Mouse (Mus musculus) forebrain, embryonic 10.5 days (tissue): ENCODE data around the gene Cab39l. TPM values are rescaled to one million over a fixed set of nuclear protein-coding genes. Genes with fewer than 3 reads are reported as not detected.
A peak's percentile ranks its signal among the peaks of the same experiment; 100 is the strongest.
"Not testable (repeated sequence)": the region's sequence is repeated elsewhere in the genome, so short reads cannot be mapped to it uniquely, and the experiment has no call there.

Source experiments
- DNase-seq: peaks from one replicate; pipeline ENCODE4 v3.0.0-alpha.2; 2017; ENCODE audit warnings: low spot score; ENCODE audit errors: extremely low spot score
- H3K27ac ChIP-seq: fragments of 300-500 bp; sonication (generic); 2 replicates; pipeline ENCODE4 v1.5.1; 2016; ENCODE audit warnings: mild to moderate bottlenecking
- H3K27me3 ChIP-seq: fragments of 300-500 bp; sonication (generic); 2 replicates; pipeline ENCODE4 v1.6.1; 2016; ENCODE audit warnings: mild to moderate bottlenecking; ENCODE audit not compliant: poor library complexity, severe bottlenecking
- H3K36me3 ChIP-seq: fragments of 300-500 bp; sonication (generic); replicated peaks from 2 replicates; pipeline ENCODE4 v1.6.1; 2016; ENCODE audit warnings: mild to moderate bottlenecking, moderate library complexity
- H3K4me1 ChIP-seq: fragments of 300-500 bp; sonication (generic); 2 replicates; pipeline ENCODE4 v1.6.1; 2016
- H3K4me3 ChIP-seq: fragments of 300-500 bp; sonication (generic); 2 replicates; pipeline ENCODE4 v1.5.1; 2016; ENCODE audit warnings: mild to moderate bottlenecking, moderate library complexity
- H3K9me3 ChIP-seq: fragments of 300-500 bp; sonication (generic); 2 replicates; pipeline ENCODE4 v1.6.1; 2016; ENCODE audit warnings: mild to moderate bottlenecking, moderate library complexity
- WGBS: fragments of 180-500 bp; shearing (Covaris S2); methylation state at CpG from one replicate; pipeline ENCODE4 v1.1.7; 2016; 5-methylcytosine and 5-hydroxymethylcytosine counted together
- polyA plus RNA-seq: library from polyadenylated mRNA; unstranded; fragments of >200 nt; fragmentation: Nextera tagmentation; extraction: Ambion mirVana; gene quantifications from 2 replicates; pipeline ENCODE4 v1.2.1, GENCODE M21; 2016

Cab39l gene
- 44.5 and 46.0 TPM in 2 replicates for polyA plus RNA-seq

GRCm38 (mm10) chr14:59440558-59441471 lies at the start of gene Cab39l, which contains the start of gene Setdb2:
Gene Cab39l (plus strand): TSS chr14:59440972.
Gene Setdb2 (minus strand): TSS chr14:59440884.
- peak within 1 kb of the TSS; percentile 90 for H3K27ac ChIP-seq
- H3K27me3 ChIP-seq: no peaks in the 10 kb centered on the region
- peak within 1 kb of the TSS; percentile 90 for H3K4me3 ChIP-seq
- no peaks in the 10 kb centered on the region for H3K36me3 ChIP-seq
- H3K4me1 ChIP-seq: peaks cover 22% of the 10 kb centered on the region
- WGBS: under 1% methylated on average over 65 of the region's 66 CpGs
- H3K9me3 ChIP-seq: no peaks in the 10 kb centered on the region
- peak; percentile 91 for DNase-seq

DNA sequence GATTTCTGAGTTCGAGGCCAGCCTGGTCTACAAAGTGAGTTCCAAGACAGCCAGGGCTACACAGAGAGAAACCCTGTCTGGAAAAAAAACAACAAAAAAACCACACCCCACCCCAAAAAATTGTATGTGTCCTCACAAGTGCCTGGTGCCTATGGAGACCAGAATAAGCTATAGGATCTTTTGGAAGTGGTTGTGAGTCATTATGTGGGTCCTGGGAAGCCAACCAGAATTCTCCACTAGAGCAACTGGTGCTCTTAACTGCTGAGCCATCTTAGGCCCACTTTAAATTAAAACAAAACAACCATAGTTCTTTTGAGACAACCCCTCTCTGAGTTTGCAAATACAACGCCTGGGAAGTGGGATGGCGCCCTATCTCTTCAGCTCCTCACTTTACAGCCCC lies 45.5 kb upstream of the Cab39l start, which contains the start of gene Phf11c:
Gene Phf11c, minus strand, starts transcription at position 101 of the 400 bp plus-strand sequence.
- H3K27ac ChIP-seq: no peak within 1 kb of the TSS
- 0 out of 2 replicates have a peak, but pooled peaks cover 4% of the 10 kb centered on the region for H3K36me3 ChIP-seq
- 91% methylated on average over 3 of the region's 3 CpGs for WGBS
- no peak for DNase-seq
- no peaks in the 10 kb centered on the region for H3K4me1 ChIP-seq
- H3K27me3 ChIP-seq: no peaks in the 10 kb centered on the region
- H3K9me3 ChIP-seq: no peaks in the 10 kb centered on the region
- H3K4me3 ChIP-seq: no peak within 1 kb of the TSS

DNA sequence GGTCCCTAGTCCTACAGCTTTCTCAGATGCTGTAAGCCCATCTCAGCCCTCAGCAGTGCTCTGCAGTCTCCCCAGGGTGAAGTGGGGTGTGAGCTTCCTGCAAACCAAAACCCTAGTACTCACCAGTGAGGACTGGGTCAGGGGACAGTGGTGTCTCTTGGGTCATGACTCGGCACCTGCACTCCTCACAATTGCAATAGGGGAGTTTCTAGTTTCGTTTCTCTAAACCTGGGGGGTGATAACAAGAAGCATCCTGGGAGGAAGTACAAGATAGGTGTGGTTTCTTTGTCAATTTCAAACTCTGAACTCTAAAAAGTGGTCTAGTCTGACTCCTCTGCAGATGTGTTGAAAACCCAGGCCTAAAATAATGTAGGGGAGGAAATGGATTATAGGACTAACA lies 43.8 kb upstream of the Cab39l start:
- peaks cover 12% of the 10 kb centered on the region; the same call in 1 of the 2 replicates for H3K36me3 ChIP-seq
- H3K27me3 ChIP-seq: no peaks in the 10 kb centered on the region
- no peak for DNase-seq
- H3K4me1 ChIP-seq: no peaks in the 10 kb centered on the region
- no peak overlapping the region for H3K4me3 ChIP-seq
- no peaks in the 10 kb centered on the region for H3K9me3 ChIP-seq
- 87% methylated on average over 2 of the region's 2 CpGs for WGBS
- H3K27ac ChIP-seq: no peak overlapping the region

GRCm38 (mm10) chr14:59414979-59415378 lies 25.8 kb upstream of the Cab39l start:
- H3K4me1 ChIP-seq, DNase-seq, H3K27ac ChIP-seq, H3K4me3 ChIP-seq, H3K9me3 ChIP-seq: not testable (repeated sequence)
- Histone ChIP-seq H3K27me3 (peaks cover 77% of the 10 kb centered on the region), H3K36me3 (peaks cover 62% of the 10 kb centered on the region)
- 89% methylated on average over 2 of the region's 2 CpGs for WGBS

- Histone ChIP-seq H3K36me3 (peaks cover 48% of the 10 kb centered on the region), H3K9me3 (no peaks in the 10 kb centered on the region), H3K4me1 (no peaks in the 10 kb centered on the region), H3K27ac (no peak overlapping the region), H3K27me3 (peaks cover 51% of the 10 kb centered on the region), H3K4me3 (no peak overlapping the region)
- 91% methylated on average over 4 of the region's 4 CpGs for WGBS
- no peak for DNase-seq
Observed at GRCm38 (mm10) chr14:59418171-59418570, 22.6 kb upstream of the Cab39l start.

DNA sequence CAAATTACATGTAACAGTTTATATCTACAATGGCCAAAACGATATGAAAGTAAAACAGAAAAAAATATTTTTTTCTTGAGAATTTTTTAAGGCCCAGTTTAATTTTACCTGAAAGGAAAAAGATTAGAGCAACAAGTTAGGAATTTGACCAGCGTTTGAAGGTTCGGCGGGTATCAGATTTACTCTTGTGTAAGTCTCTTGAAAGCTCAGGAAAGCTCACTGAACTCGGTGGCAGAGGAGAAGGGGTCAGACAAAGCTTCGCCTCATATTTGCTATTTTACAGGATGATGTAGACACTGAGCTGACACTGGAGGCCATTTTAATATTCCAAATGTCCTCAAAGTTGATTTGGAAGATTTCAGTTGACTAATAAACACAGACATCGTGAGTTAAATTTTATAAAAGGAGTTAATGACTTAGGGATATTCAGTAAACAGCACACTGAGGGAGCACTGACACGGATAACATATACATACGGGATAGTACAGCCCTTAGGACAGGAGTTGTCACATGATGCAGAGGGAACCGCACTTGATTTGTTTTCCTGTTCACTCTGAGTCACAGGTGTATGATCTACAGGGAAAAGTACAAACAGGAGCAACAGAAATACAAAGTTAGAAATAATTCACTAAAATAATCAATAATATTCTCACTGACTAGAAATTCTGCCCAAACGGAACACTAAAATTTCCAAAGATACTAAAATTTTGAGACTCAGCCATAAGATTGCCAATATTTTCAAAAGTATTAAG lies 17.7 kb upstream of the Cab39l start:
- Histone ChIP-seq H3K36me3 (peaks cover 13% of the 10 kb centered on the region), H3K27me3 (peaks cover 4% of the 10 kb centered on the region; the same call in 1 of the 2 replicates), H3K4me3 (no peak overlapping the region), H3K27ac (no peak overlapping the region), H3K9me3 (no peaks in the 10 kb centered on the region), H3K4me1 (no peaks in the 10 kb centered on the region)
- 86% methylated on average over 11 of the region's 11 CpGs for WGBS
- no peak for DNase-seq

GRCm38 (mm10) chr14:59430556-59430955 lies 10.2 kb upstream of the Cab39l start:
- H3K27me3 ChIP-seq: no peaks in the 10 kb centered on the region
- no peaks in the 10 kb centered on the region for H3K4me1 ChIP-seq
- 93% methylated on average over 1 of the region's 1 CpGs for WGBS
- peaks cover 7% of the 10 kb centered on the region; the same call in 1 of the 2 replicates for H3K36me3 ChIP-seq
- H3K9me3 ChIP-seq: no peaks in the 10 kb centered on the region
- H3K27ac ChIP-seq: no peak overlapping the region
- DNase-seq: no peak
- no peak overlapping the region for H3K4me3 ChIP-seq

DNA sequence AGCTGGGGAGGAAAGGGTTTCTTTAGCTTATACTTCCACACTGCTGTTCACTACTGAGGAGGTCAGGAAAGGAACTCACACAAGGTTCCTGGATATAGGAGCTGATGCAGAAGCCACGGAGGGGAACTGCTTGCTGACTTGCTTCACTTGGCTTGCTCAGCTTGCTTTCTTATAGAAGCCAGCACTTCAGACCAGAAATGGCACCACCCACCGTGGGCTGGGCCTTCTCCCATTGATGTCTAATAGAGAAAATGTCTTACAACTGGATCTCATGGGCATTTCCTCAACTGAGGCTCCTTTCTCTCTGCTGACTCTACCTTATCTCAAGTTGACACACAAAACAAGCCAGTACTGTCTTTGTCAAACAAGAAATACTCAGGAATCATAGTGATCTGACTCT lies 6.9 kb upstream of the Cab39l start:
- Histone ChIP-seq H3K36me3 (peaks cover 5% of the 10 kb centered on the region; the same call in 1 of the 2 replicates), H3K9me3 (no peaks in the 10 kb centered on the region), H3K4me1 (no peaks in the 10 kb centered on the region; the same call in 1 of the 2 replicates), H3K27ac (no peak overlapping the region), H3K4me3 (no peak overlapping the region), H3K27me3 (no peaks in the 10 kb centered on the region)
- WGBS: 67% methylated on average over 2 of the region's 2 CpGs
- DNase-seq: no peak

GRCm38 (mm10) chr14:59435206-59435605 lies 5.6 kb upstream of the Cab39l start:
- H3K27ac ChIP-seq: no peak overlapping the region
- H3K4me1 ChIP-seq: peaks cover 13% of the 10 kb centered on the region
- H3K36me3 ChIP-seq: no peaks in the 10 kb centered on the region
- no peak overlapping the region for H3K4me3 ChIP-seq
- H3K9me3 ChIP-seq: no peaks in the 10 kb centered on the region
- no peak for DNase-seq
- H3K27me3 ChIP-seq: no peaks in the 10 kb centered on the region

- Histone ChIP-seq H3K36me3 (no peaks in the 10 kb centered on the region), H3K27ac (no peak overlapping the region), H3K27me3 (no peaks in the 10 kb centered on the region), H3K9me3 (no peaks in the 10 kb centered on the region), H3K4me3 (no peak overlapping the region), H3K4me1 (peaks cover 22% of the 10 kb centered on the region)
- no peak for DNase-seq
- 86% methylated on average over 3 of the region's 3 CpGs for WGBS
Observed at GRCm38 (mm10) chr14:59437398-59437797, 3.4 kb upstream of the Cab39l start.

DNA sequence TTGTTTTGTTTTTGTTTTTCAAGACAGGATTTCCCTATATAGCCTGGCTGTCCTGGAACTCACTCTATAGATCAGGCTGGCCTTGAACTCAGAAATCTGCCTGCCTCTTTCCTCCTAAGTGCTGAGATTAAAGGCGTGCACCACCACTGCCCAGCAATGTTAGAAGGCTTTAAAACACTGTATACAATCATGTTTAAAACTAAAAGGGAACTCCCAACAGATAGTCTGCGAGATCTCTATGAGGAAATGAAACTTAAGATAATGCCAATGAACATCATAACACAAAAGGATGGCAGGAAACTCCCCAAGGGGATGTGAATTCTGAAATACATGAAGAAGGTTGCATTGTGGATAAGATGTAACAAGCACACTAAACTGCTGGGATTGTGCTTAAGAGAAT lies 2.3 kb upstream of the Cab39l start:
- Histone ChIP-seq H3K36me3 (no peaks in the 10 kb centered on the region), H3K27me3 (no peaks in the 10 kb centered on the region), H3K4me3 (no peak overlapping the region), H3K27ac (no peak overlapping the region), H3K9me3 (no peaks in the 10 kb centered on the region), H3K4me1 (peaks cover 22% of the 10 kb centered on the region)
- 91% methylated on average over 2 of the region's 2 CpGs for WGBS
- no peak for DNase-seq

GRCm38 (mm10) chr14:59440039-59440438 lies 733 bp upstream of the Cab39l start:
- 33% methylated on average over 7 of the region's 7 CpGs for WGBS
- Histone ChIP-seq H3K36me3 (no peaks in the 10 kb centered on the region), H3K9me3 (no peaks in the 10 kb centered on the region), H3K4me3 (peak overlapping the region; percentile 90), H3K27ac (peak overlapping the region; percentile 90; the same call in 1 of the 2 replicates), H3K27me3 (no peaks in the 10 kb centered on the region), H3K4me1 (peaks cover 22% of the 10 kb centered on the region)
- no peak for DNase-seq

GRCm38 (mm10) chr14:59441472-59441805 lies 667 bp downstream of the Cab39l start:
- no peak for DNase-seq
- Histone ChIP-seq H3K36me3 (no peaks in the 10 kb centered on the region), H3K4me1 (peaks cover 22% of the 10 kb centered on the region), H3K9me3 (no peaks in the 10 kb centered on the region), H3K27ac (peak overlapping the region; percentile 90), H3K4me3 (peak overlapping the region; percentile 90), H3K27me3 (no peaks in the 10 kb centered on the region)
- WGBS: 19% methylated on average over 6 of the region's 6 CpGs
